Mouse (Mus musculus) spleen, adult 2 months (tissue): ENCODE measurements around the gene Ptrhd1.

Experiments
- CTCF ChIP-seq: fragments of 200-500 bp; IDR thresholded peaks from 2 replicates; pipeline ENCODE4 v1.5.1; 2011; ENCODE audit warnings: mild to moderate bottlenecking, inconsistent platforms; ENCODE audit not compliant: insufficient read depth, insufficient read length, insufficient replicate concordance; ENCODE audit errors: extremely low read depth
- POLR2A ChIP-seq: fragments of 200-500 bp; IDR thresholded peaks from 2 replicates; pipeline ENCODE4 v1.6.1; 2011; ENCODE audit warnings: low read depth, low read length, inconsistent platforms

DNA sequence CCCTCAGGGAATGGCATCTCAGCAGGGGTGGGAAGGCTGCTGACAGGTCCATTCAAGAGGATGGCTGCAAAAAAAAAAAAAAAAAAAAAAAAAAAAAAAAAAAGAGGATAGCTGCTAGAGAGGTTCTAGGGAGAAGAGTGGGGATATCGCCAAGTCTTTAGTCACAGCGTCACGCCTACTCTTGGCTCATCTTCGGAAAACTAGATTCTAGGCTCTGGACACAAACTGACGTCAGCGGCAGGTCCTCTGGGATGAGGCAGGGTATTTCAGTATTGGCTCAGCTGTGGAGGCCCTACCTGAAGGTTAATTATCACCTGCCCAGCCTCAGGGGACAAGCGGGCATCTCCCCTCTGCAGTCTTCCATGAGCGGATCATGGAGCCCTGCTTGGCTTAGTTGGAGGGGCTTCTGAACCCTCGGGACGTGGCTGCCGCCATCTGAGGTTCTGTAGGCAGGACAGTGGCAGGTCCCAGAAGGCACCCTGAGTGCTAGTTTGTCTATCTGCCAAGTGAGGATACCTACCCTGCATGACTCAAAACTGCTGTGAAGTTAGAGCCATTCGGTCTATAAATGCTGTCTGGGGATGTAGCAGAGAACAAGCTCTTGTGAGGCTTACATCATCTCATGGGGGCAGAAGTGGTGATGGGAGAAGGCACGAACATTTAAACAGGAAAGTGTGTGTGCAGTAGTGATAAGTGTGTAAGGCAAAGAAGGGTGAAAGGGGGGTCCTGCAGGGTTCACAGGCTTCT, 32.2 kb upstream of the Ptrhd1 start:
- TF ChIP-seq CTCF (no peak), POLR2A (no peak)
